Comparison of ENCODE assay signal across 32 mouse cellular contexts in the genomic region with DNA sequence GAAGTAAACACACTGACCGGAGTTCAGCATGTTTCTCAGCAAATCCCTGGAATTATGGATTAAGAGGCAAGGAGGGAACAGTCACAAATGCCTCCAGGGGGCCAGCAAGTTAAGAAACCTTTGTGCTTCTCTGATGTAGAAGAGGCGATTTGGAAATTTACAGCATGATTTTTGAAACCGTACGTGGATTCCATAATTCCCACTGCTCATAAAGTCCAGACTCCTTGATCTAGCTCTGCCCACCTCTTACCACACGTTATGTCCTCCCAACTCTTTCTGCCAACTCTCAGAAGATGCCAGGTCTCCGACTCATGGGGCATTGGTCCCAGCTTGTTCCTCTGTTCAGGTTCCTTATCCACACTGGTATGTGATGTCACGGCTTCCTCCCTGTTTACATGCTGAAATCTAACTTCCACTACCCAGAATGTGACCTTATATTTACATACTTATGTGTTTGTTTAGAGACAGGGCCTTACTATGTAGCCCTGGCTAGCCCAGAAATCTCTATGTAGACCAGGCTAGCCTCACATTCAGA. TPM values are rescaled to one million over a fixed set of nuclear protein-coding genes. Genes with fewer than 3 reads are reported as not detected.
A peak's percentile ranks its signal among the peaks of the same experiment; 100 is the strongest.
DNase-seq lines count a peak whose midpoint lies in the region; ATAC-seq lines count a peak whose summit lies in the region.
"Had no signal": no experiment of that assay in that cellular context is flagged by ENCODE, and none has a peak within 500 bp of the region (broad histone marks: within the 10 kb centered on the region; RNA-seq: fewer than 3 reads in every experiment).

No protein-coding gene starts in this region.

- no peak overlapping the region for H3K27ac ChIP-seq in intestine, embryonic 14.5 days (ENCODE audit: low read depth)
- H3K27ac ChIP-seq in intestine, embryonic 16.5 days (ENCODE audit: low read length) = no peak overlapping the region
- no peak overlapping the region for H3K27ac ChIP-seq in midbrain, embryonic 16.5 days (ENCODE audit: low read length)
- H3K27ac ChIP-seq: forebrain, embryonic 10.5 days; hindbrain, embryonic 15.5 days; layer of hippocampus, adult 2 months; left cerebral cortex, adult 2 months; limb, embryonic 12.5 days; liver, embryonic 15.5 days; macrophage; midbrain, embryonic 10.5 days; neural tube, embryonic 13.5 days had no signal

- H3K4me2 ChIP-seq in intestine, embryonic 14.5 days (ENCODE audit: low read length) = no peak overlapping the region
- H3K4me2 ChIP-seq in intestine, embryonic 16.5 days (ENCODE audit: low read depth, low read length) = no peak overlapping the region
- H3K4me2 ChIP-seq in midbrain, embryonic 16.5 days (ENCODE audit: low read length) = no peak overlapping the region
- H3K4me2 ChIP-seq: heart, embryonic 12.5 days; hindbrain, embryonic 15.5 days; limb, embryonic 12.5 days; liver, embryonic 15.5 days; lung, embryonic 14.5 days; neural tube, embryonic 13.5 days had no signal

- H3K9ac ChIP-seq in intestine, embryonic 14.5 days (ENCODE audit: low read length) = no peak overlapping the region
- no peak overlapping the region for H3K9ac ChIP-seq in intestine, embryonic 16.5 days (ENCODE audit: low read depth, low read length)
- no peak overlapping the region for H3K9ac ChIP-seq in midbrain, embryonic 16.5 days (ENCODE audit: low read depth, low read length)
- H3K9ac ChIP-seq: forebrain, postnatal 0 days; heart, embryonic 12.5 days; hindbrain, embryonic 15.5 days; limb, embryonic 12.5 days; liver, embryonic 15.5 days; lung, embryonic 14.5 days; neural tube, embryonic 13.5 days had no signal

- no peaks in the 10 kb centered on the region for H3K36me3 ChIP-seq in intestine, embryonic 14.5 days (ENCODE audit: control insufficient read depth, insufficient read depth, low read length)
- H3K36me3 ChIP-seq in intestine, embryonic 16.5 days (ENCODE audit: control insufficient read depth, insufficient read depth, low read length) = no peaks in the 10 kb centered on the region
- no peaks in the 10 kb centered on the region for H3K36me3 ChIP-seq in midbrain, embryonic 16.5 days (ENCODE audit: control insufficient read depth, insufficient read depth, low read length)
- H3K36me3 ChIP-seq: forebrain, embryonic 10.5 days; heart, embryonic 12.5 days; hindbrain, embryonic 15.5 days; limb, embryonic 12.5 days; liver, embryonic 15.5 days; neural tube, embryonic 13.5 days had no signal

- WGBS in intestine, embryonic 14.5 days = 87% methylated on average over 7 of the region's 7 CpGs
- 83% methylated on average over 7 of the region's 7 CpGs for WGBS in intestine, embryonic 16.5 days
- WGBS in midbrain, embryonic 16.5 days = 85% methylated on average over 7 of the region's 7 CpGs

- no peak overlapping the region for H3K4me3 ChIP-seq in intestine, embryonic 14.5 days (ENCODE audit: low read depth, low read length)
- H3K4me3 ChIP-seq in intestine, embryonic 16.5 days (ENCODE audit: low read length) = no peak overlapping the region
- H3K4me3 ChIP-seq in midbrain, embryonic 16.5 days (ENCODE audit: low read depth, low read length) = no peak overlapping the region
- H3K4me3 ChIP-seq: forebrain, embryonic 10.5 days; heart, embryonic 12.5 days; hindbrain, embryonic 15.5 days; layer of hippocampus, adult 2 months; left cerebral cortex, adult 2 months; limb, embryonic 12.5 days; liver, embryonic 15.5 days; midbrain, embryonic 10.5 days; neural tube, embryonic 13.5 days had no signal

- no peak for ATAC-seq in intestine, embryonic 14.5 days (replicated peaks; ENCODE audit: low FRiP score, low TSS enrichment, low read depth)
- no peak for ATAC-seq in intestine, embryonic 16.5 days
- peak; percentile 61; the same call in 1 of the 2 replicates for ATAC-seq in neutrophil, adult 5-6 weeks (ENCODE audit: extremely low read depth, insufficient number of reproducible peaks, low FRiP score, poor library complexity, severe bottlenecking)
- ATAC-seq in midbrain, embryonic 16.5 days = no peak
- ATAC-seq: forebrain, postnatal 0 days; inflammation-experienced regulatory T-cells, adult 6 months had no signal

- H3K27me3 ChIP-seq in intestine, embryonic 14.5 days (replicated peaks; ENCODE audit: control insufficient read depth, insufficient read depth, low read length) = no peaks in the 10 kb centered on the region
- no peaks in the 10 kb centered on the region for H3K27me3 ChIP-seq in intestine, embryonic 16.5 days (replicated peaks; ENCODE audit: control insufficient read depth, insufficient read depth, low read length)
- no peaks in the 10 kb centered on the region for H3K27me3 ChIP-seq in midbrain, embryonic 16.5 days (ENCODE audit: control insufficient read depth, insufficient read depth, low read depth, low read length)
- H3K27me3 ChIP-seq: heart, embryonic 12.5 days; hindbrain, embryonic 15.5 days; limb, embryonic 12.5 days; liver, embryonic 15.5 days; neural tube, embryonic 13.5 days had no signal

- H3K4me1 ChIP-seq in intestine, embryonic 14.5 days (replicated peaks; ENCODE audit: control insufficient read depth, insufficient read depth, low read length) = no peaks in the 10 kb centered on the region
- H3K4me1 ChIP-seq in intestine, embryonic 16.5 days (ENCODE audit: control insufficient read depth, insufficient read depth, low read length) = no peaks in the 10 kb centered on the region
- H3K4me1 ChIP-seq in midbrain, embryonic 16.5 days (ENCODE audit: control insufficient read depth, insufficient read depth, low read length) = no peaks in the 10 kb centered on the region
- H3K4me1 ChIP-seq: forebrain, embryonic 10.5 days; hindbrain, embryonic 15.5 days; limb, embryonic 12.5 days; midbrain, embryonic 10.5 days had no signal

- peak; percentile 48 for DNase-seq in intestine, embryonic 14.5 days (ENCODE audit: low spot score)
- peak; percentile 65 for DNase-seq in NIH3T3 (ENCODE audit: low read depth)
- peak; percentile 64 for DNase-seq in gonadal fat pad, adult 2 months (ENCODE audit: low read depth)
- DNase-seq in MN1 (ENCODE audit: low spot score) = no peak
- DNase-seq: adrenal gland, adult 8-10 months; cerebellum, adult 11 months; cerebellum, adult 9-10 months; cerebellum, postnatal 36 days; forebrain, postnatal 0 days; gastrocnemius, postnatal 10 days; heart, adult 18-20 months; kidney, adult 2 months; kidney, postnatal 36 days; lung, embryonic 14.5 days; retina, postnatal 1 day; right cerebral cortex, postnatal 14 days; thymus, postnatal 25 days had no signal

- H3K9me3 ChIP-seq in intestine, embryonic 14.5 days (ENCODE audit: control insufficient read depth, low read length) = no peaks in the 10 kb centered on the region; the same call in 1 of the 2 replicates
- H3K9me3 ChIP-seq in intestine, embryonic 16.5 days (ENCODE audit: control insufficient read depth, low read length) = no peaks in the 10 kb centered on the region
- no peaks in the 10 kb centered on the region for H3K9me3 ChIP-seq in midbrain, embryonic 16.5 days (replicated peaks; ENCODE audit: control insufficient read depth, low read length, poor library complexity, severe bottlenecking)
- H3K9me3 ChIP-seq: G1E; heart, embryonic 12.5 days; hindbrain, embryonic 15.5 days; liver, embryonic 15.5 days; neural tube, embryonic 13.5 days had no signal

RNA-seq across cellular contexts. Expression of a gene that starts 7.1 kb away (rescaled TPM):
- polyA plus RNA-seq in intestine, embryonic 14.5 days (2014; fragmentation: Nextera tagmentation; extraction: Ambion mirVana) = 19.3 and 25.4 TPM in 2 replicates
- 23.4 and 29.0 TPM in 2 replicates for polyA plus RNA-seq in intestine, embryonic 16.5 days (2015; fragmentation: Nextera tagmentation; extraction: Ambion mirVana)
- polyA plus RNA-seq in gonadal fat pad, adult 2 months (2012; rRNA removed) = 7.8 and 14.1 TPM in 2 replicates
- 282 and 327 TPM in 2 replicates for total RNA-seq in neutrophil, adult 5-6 weeks (2017)
- 7.2 and 10.3 TPM in 2 replicates for polyA plus RNA-seq in midbrain, embryonic 16.5 days (2015; fragmentation: Nextera tagmentation; extraction: Ambion mirVana)
